In the genomic region with DNA sequence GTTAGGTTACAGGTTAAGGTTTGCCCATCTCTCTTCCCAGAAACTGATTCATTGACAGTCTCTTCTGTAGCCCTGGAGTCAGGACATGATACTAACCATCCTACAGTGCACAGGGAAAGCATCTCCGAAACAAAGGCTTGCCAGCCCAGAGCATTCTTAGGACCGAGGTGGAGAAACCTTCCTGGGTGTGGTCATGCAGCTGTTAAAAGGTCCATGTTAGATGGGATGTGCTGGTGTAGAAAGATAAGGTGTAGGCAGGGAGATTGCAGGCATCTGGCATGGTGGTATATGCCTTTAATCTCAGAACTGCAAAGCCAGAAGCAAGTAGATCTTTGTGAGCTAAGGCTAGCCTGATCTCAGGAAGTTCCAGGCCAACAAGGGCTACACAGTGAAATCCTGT, we compare ENCODE assay signal across 19 mouse cellular contexts. TPM values are rescaled to one million over a fixed set of nuclear protein-coding genes. Genes with fewer than 3 reads are reported as not detected.
A peak's percentile ranks its signal among the peaks of the same experiment; 100 is the strongest.
DNase-seq lines count a peak whose midpoint lies in the region; ATAC-seq and TF ChIP-seq lines count a peak whose summit lies in the region.
"Had no signal": no experiment of that assay in that cellular context is flagged by ENCODE, and none has a peak within 500 bp of the region (broad histone marks: within the 10 kb centered on the region; RNA-seq: fewer than 3 reads in every experiment).

No protein-coding gene starts in this region.

- intact Hi-C loops in heart, adult 2 months (cut with DNase I) = no loop called here

- H3K4me3 ChIP-seq in heart, adult 2 months = no peak overlapping the region
- H3K4me3 ChIP-seq in intestine, embryonic 16.5 days (ENCODE audit: low read length) = no peak overlapping the region
- H3K4me3 ChIP-seq: left cerebral cortex, adult 2 months; limb, embryonic 12.5 days; midbrain, embryonic 12.5 days had no signal

- H3K27ac ChIP-seq in heart, adult 2 months = no peak overlapping the region
- H3K27ac ChIP-seq in intestine, embryonic 16.5 days (ENCODE audit: low read length) = no peak overlapping the region
- H3K27ac ChIP-seq: hindbrain, postnatal 0 days; left cerebral cortex, adult 2 months; limb, embryonic 12.5 days; midbrain, embryonic 12.5 days had no signal

- no peak overlapping the region for H3K4me2 ChIP-seq in intestine, embryonic 16.5 days (ENCODE audit: low read depth, low read length)
- H3K4me2 ChIP-seq: limb, embryonic 12.5 days; midbrain, embryonic 12.5 days had no signal

- peaks cover 2% of the 10 kb centered on the region; the same call in 1 of the 2 replicates for H3K79me2 ChIP-seq in heart, adult 2 months (replicated peaks; ENCODE audit: control insufficient read depth, insufficient read depth, low read length)

- peak; percentile 52 for DNase-seq in heart, adult 11 months
- no peak for DNase-seq in heart, adult 2 months
- peak; percentile 61 for DNase-seq in MEL-GATA-1-ER (ENCODE audit: extremely low read depth, low read depth)
- no peak for DNase-seq in lung, postnatal 4 days
- no peak for DNase-seq in thymus, postnatal 0 days (ENCODE audit: low spot score)
- no peak for DNase-seq in lung, postnatal 10 days
- DNase-seq: cerebellum, adult 18-20 months; heart, postnatal 10 days; kidney, adult 9 months had no signal

- TF ChIP-seq POLR2A in heart, adult 2 months (IDR thresholded peaks at IDR 0.05; ENCODE audit: insufficient read depth, low read depth, low read length) = no peak

- H3K27me3 ChIP-seq in heart, adult 2 months (ENCODE audit: control insufficient read depth, insufficient read depth, low read length) = no peaks in the 10 kb centered on the region
- H3K27me3 ChIP-seq in intestine, embryonic 16.5 days (replicated peaks; ENCODE audit: control insufficient read depth, insufficient read depth, low read length) = no peaks in the 10 kb centered on the region
- H3K27me3 ChIP-seq: CH12.LX; limb, embryonic 12.5 days; midbrain, embryonic 12.5 days; Patski had no signal

- 59% methylated on average over 2 of the region's 2 CpGs for WGBS in heart, adult 2 months
- 75% methylated on average over 2 of the region's 2 CpGs for WGBS in intestine, embryonic 16.5 days

- no peak for TF ChIP-seq EP300 in heart, adult 2 months (IDR thresholded peaks at IDR 0.05; ENCODE audit: insufficient read depth, low read depth, low read length)

- no peak for TF ChIP-seq CTCF in heart, adult 2 months (IDR thresholded peaks at IDR 0.05)

- peak; percentile 68 for ATAC-seq in intestine, embryonic 16.5 days
- 0 out of 2 replicates have a peak, but pooled peaks have one; percentile 21 for ATAC-seq in megakaryocyte, adult 5-6 weeks (ENCODE audit: poor library complexity, severe bottlenecking)
- ATAC-seq: forebrain, embryonic 14.5 days; hindbrain, postnatal 0 days; lung, postnatal 0 days; Patski had no signal

- H3K9me3 ChIP-seq in intestine, embryonic 16.5 days (ENCODE audit: control insufficient read depth, low read length) = no peaks in the 10 kb centered on the region
- H3K9me3 ChIP-seq: midbrain, embryonic 12.5 days had no signal

- H3K9ac ChIP-seq in heart, adult 2 months (ENCODE audit: low read depth, low read length) = no peak overlapping the region
- H3K9ac ChIP-seq in intestine, embryonic 16.5 days (ENCODE audit: low read depth, low read length) = no peak overlapping the region
- H3K9ac ChIP-seq: limb, embryonic 12.5 days; midbrain, embryonic 12.5 days had no signal

- no peaks in the 10 kb centered on the region for H3K36me3 ChIP-seq in heart, adult 2 months (ENCODE audit: control insufficient read depth, insufficient read depth, low read length)
- H3K36me3 ChIP-seq in intestine, embryonic 16.5 days (ENCODE audit: control insufficient read depth, insufficient read depth, low read length) = no peaks in the 10 kb centered on the region; the same call in 1 of the 2 replicates

- no peaks in the 10 kb centered on the region for H3K4me1 ChIP-seq in heart, adult 2 months (ENCODE audit: control insufficient read depth, insufficient read depth, low read length)
- no peaks in the 10 kb centered on the region for H3K4me1 ChIP-seq in intestine, embryonic 16.5 days (ENCODE audit: control insufficient read depth, insufficient read depth, low read length)
- H3K4me1 ChIP-seq: limb, embryonic 12.5 days; midbrain, embryonic 12.5 days had no signal

RNA-seq across cellular contexts. Expression of a gene that starts 14.5 kb away (rescaled TPM):
- total RNA-seq in heart, adult 2 months (2021) = 100 to 1,000 TPM; 233 to 264 TPM
- 22.7 and 67.6 TPM in 2 replicates for polyA plus RNA-seq in heart, adult 2 months (2012; rRNA removed)
- 70.5 and 75.2 TPM in 2 replicates for polyA plus RNA-seq in intestine, embryonic 16.5 days (2015; fragmentation: Nextera tagmentation; extraction: Ambion mirVana)
- total RNA-seq in megakaryocyte, adult 5-6 weeks (2015) = 21.5 and 33.0 TPM in 2 replicates
- 43.1 and 56.8 TPM in 2 replicates for total RNA-seq in megakaryocyte, adult 5-6 weeks (2017)
- 37.3 and 37.8 TPM in 2 replicates for polyA plus RNA-seq in thymus, postnatal 0 days (2015; fragmentation: Nextera tagmentation; extraction: Ambion mirVana)

RNA-seq across cellular contexts. Expression of a gene that starts 14.6 kb away (rescaled TPM):
- total RNA-seq in heart, adult 2 months (2021) = 10 to 100 TPM; 33.5 to 39.5 TPM
- polyA plus RNA-seq in heart, adult 2 months (2012; rRNA removed) = 9.9 and 17.0 TPM in 2 replicates
- polyA plus RNA-seq in intestine, embryonic 16.5 days (2015; fragmentation: Nextera tagmentation; extraction: Ambion mirVana) = 8.1 and 9.4 TPM in 2 replicates
- 26.8 and 29.6 TPM in 2 replicates for total RNA-seq in megakaryocyte, adult 5-6 weeks (2015)
- 25.2 and 26.3 TPM in 2 replicates for total RNA-seq in megakaryocyte, adult 5-6 weeks (2017)
- 16.2 and 16.3 TPM in 2 replicates for polyA plus RNA-seq in thymus, postnatal 0 days (2015; fragmentation: Nextera tagmentation; extraction: Ambion mirVana)

RNA-seq across cellular contexts. Expression of a gene that starts 54.0 kb away (rescaled TPM):
- total RNA-seq in heart, adult 2 months (2021) = 10 to 100 TPM; 35.0 to 43.4 TPM
- polyA plus RNA-seq in heart, adult 2 months (2012; rRNA removed) = 59.5 and 61.9 TPM in 2 replicates
- 70.1 and 71.4 TPM in 2 replicates for polyA plus RNA-seq in intestine, embryonic 16.5 days (2015; fragmentation: Nextera tagmentation; extraction: Ambion mirVana)
- total RNA-seq in megakaryocyte, adult 5-6 weeks (2015) = 16.1 and 17.4 TPM in 2 replicates
- total RNA-seq in megakaryocyte, adult 5-6 weeks (2017) = 7.2 and 13.3 TPM in 2 replicates
- polyA plus RNA-seq in thymus, postnatal 0 days (2015; fragmentation: Nextera tagmentation; extraction: Ambion mirVana) = 45.6 and 51.3 TPM in 2 replicates

Comparison
In these comparisons a context has a peak if more than half of its experiments do, and no peak if none do; other contexts are left out.
1. DNase-seq: peak in heart, adult 11 months (single experiment) and MEL-GATA-1-ER (single experiment); none in heart, adult 2 months (0 of 2), lung, postnatal 4 days (0 of 2), thymus, postnatal 0 days (single experiment) and lung, postnatal 10 days (single experiment).